Mouse (Mus musculus) MEL (cell line): Measurements from ENCODE around the gene Adipor2. TPM values are rescaled to one million over a fixed set of nuclear protein-coding genes. Genes with fewer than 3 reads are reported as not detected.

Experiments
- DNase-seq: peaks from one replicate; pipeline ENCODE4 v3.0.0; 2011; ENCODE audit warnings: low read depth, low spot score
- H3K27ac ChIP-seq: 2 replicates; pipeline ENCODE4 v1.5.1; 2012; ENCODE audit warnings: low read depth, mild to moderate bottlenecking, control low read depth, low read length, moderate library complexity; ENCODE audit not compliant: control insufficient read depth
- H3K27me3 ChIP-seq, 2 experiments: fragments of 150-350 bp in 1 of 2; sonication (generic) in 1 of 2; 2 replicates each; pipeline ENCODE4 v1.6.1; 2012; ENCODE audit warnings: low read length in 2 of 2, mild to moderate bottlenecking in 2 of 2, improper control_type of control experiment in 1 of 2, moderate library complexity in 1 of 2; ENCODE audit not compliant: insufficient read depth in 2 of 2, control insufficient read depth in 1 of 2
- H3K36me3 ChIP-seq, 2 experiments: 2 replicates each; pipeline ENCODE4 v1.6.1; 2012 to 2014; ENCODE audit warnings: low read length in 2 of 2, improper control_type of control experiment in 1 of 2, inconsistent platforms in 1 of 2, mild to moderate bottlenecking in 1 of 2; ENCODE audit not compliant: insufficient read depth in 2 of 2, control insufficient read depth in 1 of 2
- H3K4me1 ChIP-seq, 2 experiments: fragments of 150-350 bp in 1 of 2; sonication (generic) in 1 of 2; 2 replicates each; pipeline ENCODE4 v1.6.1; 2012; ENCODE audit warnings: low read length in 2 of 2, improper control_type of control experiment in 1 of 2, mild to moderate bottlenecking in 1 of 2; ENCODE audit not compliant: insufficient read depth in 2 of 2, control insufficient read depth in 1 of 2
- H3K4me3 ChIP-seq, 2 experiments: fragments of 150-350 bp in 1 of 2; sonication (generic) in 1 of 2; 2 replicates each; pipeline ENCODE4 v1.5.1; 2012; ENCODE audit warnings: low read depth in 2 of 2, low read length in 2 of 2, mild to moderate bottlenecking in 2 of 2, moderate library complexity in 2 of 2, control low read depth in 1 of 2, improper control_type of control experiment in 1 of 2; ENCODE audit not compliant: control insufficient read depth in 1 of 2, insufficient read depth in 1 of 2
- H3K79me2 ChIP-seq: 2 replicates; pipeline ENCODE4 v1.6.1; 2012; ENCODE audit warnings: mild to moderate bottlenecking, low read length, moderate library complexity; ENCODE audit not compliant: control insufficient read depth, poor library complexity, insufficient read depth
- H3K9ac ChIP-seq: 2 replicates; pipeline ENCODE4 v1.6.1; 2012; ENCODE audit warnings: low read depth, mild to moderate bottlenecking, control low read depth, low read length, moderate library complexity; ENCODE audit not compliant: control insufficient read depth, poor library complexity, severe bottlenecking
- H3K9me3 ChIP-seq: fragments of 150-350 bp; sonication (generic); replicated peaks from 2 replicates; pipeline ENCODE4 v1.6.1; 2012; ENCODE audit warnings: mild to moderate bottlenecking, low read length, improper control_type of control experiment, moderate library complexity; ENCODE audit not compliant: insufficient read depth
- BHLHE40 ChIP-seq: IDR thresholded peaks from 2 replicates; pipeline ENCODE4 v1.6.1; 2012; ENCODE audit warnings: low read depth, mild to moderate bottlenecking, inconsistent platforms, low read length, improper control_type of control experiment, borderline replicate concordance
- CHD2 ChIP-seq: IDR thresholded peaks from 2 replicates; pipeline ENCODE4 v1.6.1; 2011; ENCODE audit warnings: low read length, improper control_type of control experiment
- CTCF ChIP-seq, 3 experiments: IDR thresholded peaks in 2 of 3; conservative IDR thresholded peaks in 1 of 3; 2 replicates each; pipeline ENCODE4 v1.5.1; 2011 to 2012; ENCODE audit warnings: low read length in 3 of 3, low read depth in 2 of 3, mild to moderate bottlenecking in 2 of 3, improper control_type of control experiment in 1 of 3, inconsistent platforms in 1 of 3, mixed read lengths in 1 of 3, moderate library complexity in 1 of 3; ENCODE audit not compliant: control insufficient read depth in 1 of 3, insufficient read depth in 1 of 3, poor library complexity in 1 of 3, severe bottlenecking in 1 of 3
- ELF1 ChIP-seq: IDR thresholded peaks from 2 replicates; pipeline ENCODE4 v1.6.1; 2014; ENCODE audit warnings: low read depth, mild to moderate bottlenecking, inconsistent platforms, low read length, improper control_type of control experiment, moderate library complexity
- EP300 ChIP-seq, 2 experiments: IDR thresholded peaks; 2 replicates each; pipeline ENCODE4 v1.6.1; 2011; ENCODE audit warnings: improper control_type of control experiment in 2 of 2, low read length in 2 of 2, low read depth in 1 of 2, mild to moderate bottlenecking in 1 of 2
- ETS1 ChIP-seq: IDR thresholded peaks from 2 replicates; pipeline ENCODE4 v1.6.1; 2012; ENCODE audit warnings: low read depth, mild to moderate bottlenecking, inconsistent platforms, low read length, improper control_type of control experiment, moderate library complexity
- GATA1 ChIP-seq: IDR thresholded peaks from 2 replicates; pipeline ENCODE4 v1.6.1; 2011; ENCODE audit warnings: low read depth, low read length, improper control_type of control experiment
- JUND ChIP-seq: IDR thresholded peaks from 2 replicates; pipeline ENCODE4 v1.6.1; 2011; ENCODE audit warnings: low read depth, mild to moderate bottlenecking, improper control_type of control experiment, low read length
- MAFK ChIP-seq: IDR thresholded peaks from 2 replicates; pipeline ENCODE4 v1.6.1; 2011; ENCODE audit warnings: low read depth, mild to moderate bottlenecking, low read length, improper control_type of control experiment, borderline replicate concordance
- MAX ChIP-seq: IDR thresholded peaks from 2 replicates; pipeline ENCODE4 v1.6.1; 2011; ENCODE audit warnings: low read length, improper control_type of control experiment
- MXI1 ChIP-seq: IDR thresholded peaks from 2 replicates; pipeline ENCODE4 v1.6.1; 2011; ENCODE audit warnings: mild to moderate bottlenecking, low read depth, low read length, improper control_type of control experiment
- MYB ChIP-seq: IDR thresholded peaks from 2 replicates; pipeline ENCODE4 v1.6.1; 2011; ENCODE audit warnings: mild to moderate bottlenecking, low read depth, low read length, improper control_type of control experiment
- MYC ChIP-seq: IDR thresholded peaks from 2 replicates; pipeline ENCODE4 v1.6.1; 2011; ENCODE audit warnings: low read depth, mild to moderate bottlenecking, low read length, improper control_type of control experiment, moderate library complexity
- NRF1 ChIP-seq: IDR thresholded peaks from 2 replicates; pipeline ENCODE4 v1.6.1; 2014; ENCODE audit warnings: low read depth, mild to moderate bottlenecking, inconsistent platforms, low read length, improper control_type of control experiment, moderate library complexity; ENCODE audit not compliant: poor library complexity, insufficient read depth, severe bottlenecking
- POLR2AphosphoS2 ChIP-seq: IDR thresholded peaks from 2 replicates; pipeline ENCODE4 v1.6.1; 2011; ENCODE audit warnings: low read length, improper control_type of control experiment
- POLR2AphosphoS5 ChIP-seq: IDR thresholded peaks from 2 replicates; pipeline ENCODE4 v1.6.1; 2012; ENCODE audit warnings: low read depth, borderline replicate concordance, mild to moderate bottlenecking, inconsistent platforms, low read length, moderate library complexity, mixed read lengths
- RAD21 ChIP-seq: IDR thresholded peaks from 2 replicates; pipeline ENCODE4 v1.6.1; 2011; ENCODE audit warnings: mild to moderate bottlenecking, low read depth, low read length, improper control_type of control experiment
- RCOR1 ChIP-seq: IDR thresholded peaks from 2 replicates; pipeline ENCODE4 v1.6.1; 2012; ENCODE audit warnings: low read depth, mild to moderate bottlenecking, inconsistent platforms, low read length, improper control_type of control experiment
- TBP ChIP-seq: IDR thresholded peaks from 2 replicates; pipeline ENCODE4 v1.8.0; 2011; ENCODE audit warnings: low read depth, low read length, improper control_type of control experiment
- UBTF ChIP-seq: IDR thresholded peaks from 2 replicates; pipeline ENCODE4 v1.6.1; 2012; ENCODE audit warnings: low read depth, mild to moderate bottlenecking, inconsistent platforms, low read length, improper control_type of control experiment, moderate library complexity, borderline replicate concordance; ENCODE audit not compliant: insufficient read depth
- USF1 ChIP-seq: IDR thresholded peaks from 2 replicates; pipeline ENCODE4 v1.6.1; 2014; ENCODE audit warnings: low read depth, mild to moderate bottlenecking, inconsistent platforms, low read length, improper control_type of control experiment, moderate library complexity
- ZC3H11A ChIP-seq: IDR thresholded peaks from 2 replicates; pipeline ENCODE4 v1.6.1; 2012; ENCODE audit warnings: low read depth, mild to moderate bottlenecking, inconsistent platforms, low read length, improper control_type of control experiment
- ZNF384 ChIP-seq: IDR thresholded peaks from 2 replicates; pipeline ENCODE4 v1.6.1; 2012; ENCODE audit warnings: low read depth, mild to moderate bottlenecking, inconsistent platforms, low read length, improper control_type of control experiment
- polyA plus RNA-seq, 2 experiments: library from polyadenylated mRNA; stranded (reverse) in 1 of 2; unstranded in 1 of 2; fragments of >175 nt in 1 of 2; fragments of >200 nt in 1 of 2; gene quantifications; 2 replicates each; pipeline versions ENCODE4 v1.2.1 to v1.2.4; 2012; ENCODE audit warnings: low replicate concordance in 2 of 2, low read depth in 1 of 2; ENCODE audit not compliant: insufficient read length in 2 of 2, insufficient read depth in 1 of 2, missing spikeins in 1 of 2
- total RNA-seq: library from RNA; depleted of rRNA; stranded (reverse); fragments of 300-350 nt; gene quantifications from 2 replicates; pipeline ENCODE4 v1.2.3, GENCODE M21; 2012

The Adipor2 gene
- total and polyA plus RNA-seq, 3 experiments, result 37.6 to 41.3 TPM; not detected in 1

- TF ChIP-seq ZNF384 (no peak), USF1 (no peak), MYC (no peak), GATA1 (peak; percentile 27; the same call in 1 of the 2 replicates), CHD2 (no peak)
- TF ChIP-seq, all 39 proteins: peak for 3
Measured at GRCm38 (mm10) chr6:119373000-119373705, 44.4 kb downstream of the Adipor2 start (continued).

DNA sequence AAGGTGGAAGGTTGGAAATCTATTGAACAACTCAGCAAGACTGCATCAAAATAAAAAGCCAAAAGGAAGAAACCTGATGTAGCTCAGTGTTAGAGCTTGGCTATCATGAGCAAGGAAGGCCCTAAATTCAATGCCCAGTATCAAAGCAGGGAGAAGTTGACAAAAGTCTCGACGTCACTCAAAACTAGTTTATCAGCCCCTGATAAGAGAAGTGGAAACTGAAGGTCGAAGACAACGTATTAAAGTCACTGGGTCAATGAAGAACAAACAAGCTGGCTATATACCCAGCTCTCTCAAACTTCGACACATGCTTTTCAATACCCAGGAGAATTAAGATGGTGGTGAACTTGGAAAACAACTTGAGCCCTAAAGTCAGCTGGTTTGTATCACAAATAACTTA lies 45.3 kb downstream of the Adipor2 start:
- Histone ChIP-seq H3K27ac (no peak overlapping the region), H3K27me3 (no peaks in the 10 kb centered on the region), H3K9me3 (no peaks in the 10 kb centered on the region), H3K79me2 (peaks cover 11% of the 10 kb centered on the region), H3K36me3 (peaks cover 6 to 38% of the 10 kb centered on the region in 2 experiments), H3K9ac (no peak overlapping the region), H3K4me3 (no peak overlapping the region), H3K4me1 (peaks cover 28 to 33% of the 10 kb centered on the region in 2 experiments)
- TF ChIP-seq GATA1 (peak; percentile 44; the same call in 1 of the 2 replicates), RCOR1 (no peak)
- DNase-seq, result no peak

GRCm38 (mm10) chr6:119371624-119372023 lies 45.9 kb downstream of the Adipor2 start:
- Histone ChIP-seq H3K4me1 (peaks cover 23 to 27% of the 10 kb centered on the region in 2 experiments), H3K9me3 (no peaks in the 10 kb centered on the region)
- DNase-seq, result peak; percentile 27
- TF ChIP-seq RAD21 (no peak), CTCF (IDR thresholded peaks at IDR 0.05 in 2 of 3, conservative IDR thresholded peaks at IDR 0.05 in 1 of 3; ENCODE audit: control insufficient read depth in 1 of 3, insufficient read depth in 1 of 3, low read depth in 2 of 3, low read length in 3 of 3, poor library complexity in 1 of 3, severe bottlenecking in 1 of 3) (peak in 1 of 3 experiments; percentile 32; a peak in 2 of 6 replicates), ELF1 (no peak), MAX (no peak)
- TF ChIP-seq, all 39 proteins: peak for 1
- Histone ChIP-seq H3K36me3 (peaks cover 6 to 32% of the 10 kb centered on the region in 2 experiments), H3K27me3 (no peaks in the 10 kb centered on the region), H3K79me2 (peaks cover 8% of the 10 kb centered on the region), H3K4me3 (no peak overlapping the region), H3K27ac (no peak overlapping the region), H3K9ac (no peak overlapping the region)

DNA sequence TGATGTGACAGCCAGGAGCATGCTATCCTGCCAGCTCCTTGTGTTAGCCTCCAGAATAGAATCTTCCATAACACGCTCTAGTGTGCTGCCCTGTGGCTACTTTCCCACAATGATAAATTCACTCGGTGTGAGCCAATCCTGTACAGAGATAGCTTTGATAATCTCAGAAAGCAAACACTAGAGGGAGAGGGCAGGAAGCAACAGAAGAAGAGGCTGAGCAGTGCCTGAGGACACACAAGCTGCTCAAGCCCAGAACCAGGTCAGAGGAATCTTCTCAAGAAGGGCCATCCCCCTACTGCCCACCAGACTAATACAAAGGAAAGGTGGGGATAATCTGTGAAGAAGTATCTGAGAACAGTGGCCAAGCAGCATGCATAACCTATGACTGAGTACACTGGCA lies 50.1 kb downstream of the Adipor2 start:
- Histone ChIP-seq H3K4me1 (peaks cover 7 to 8% of the 10 kb centered on the region in 2 experiments), H3K36me3 (peaks cover 14 to 28% of the 10 kb centered on the region in 2 experiments), H3K4me3 (no peak overlapping the region), H3K9me3 (no peaks in the 10 kb centered on the region), H3K27me3 (no peaks in the 10 kb centered on the region), H3K27ac (no peak overlapping the region), H3K79me2 (no peaks in the 10 kb centered on the region), H3K9ac (no peak overlapping the region)
- no peak for DNase-seq
- TF ChIP-seq ZC3H11A, result no peak
- no peak for TF ChIP-seq EP300 (IDR thresholded peaks at IDR 0.05; ENCODE audit: low read depth in 1 of 2, low read length in 2 of 2)
- no peak for TF ChIP-seq POLR2AphosphoS2
- no peak for TF ChIP-seq JUND
- TF ChIP-seq GATA1, result no peak
- no peak for TF ChIP-seq BHLHE40
- no peak for TF ChIP-seq ETS1
- no peak for TF ChIP-seq MXI1
- TF ChIP-seq MAFK, result no peak
- TF ChIP-seq TBP, result no peak
- no peak for TF ChIP-seq MYB
- TF ChIP-seq ELF1, result no peak
- TF ChIP-seq UBTF, result no peak
- TF ChIP-seq POLR2AphosphoS5, result no peak
- no peak for TF ChIP-seq NRF1
